Mouse (Mus musculus) thymus, postnatal 0 days (tissue): ENCODE measurements around the gene Rnase13. TPM values are rescaled to one million over a fixed set of nuclear protein-coding genes. Genes with fewer than 3 reads are reported as not detected.
A peak's percentile ranks its signal among the peaks of the same experiment; 100 is the strongest.

Source experiments
- DNase-seq: peaks from one replicate; pipeline ENCODE4 v3.0.0-alpha.2; 2015; ENCODE audit warnings: low spot score
- polyA plus RNA-seq: library from polyadenylated mRNA; unstranded; fragments of >200 nt; fragmentation: Nextera tagmentation; extraction: Ambion mirVana; gene quantifications from 2 replicates; pipeline ENCODE4 v1.2.1, GENCODE M21; 2015

Gene Rnase13
- polyA plus RNA-seq, 1 experiment from 2014 or later, result not detected

DNA sequence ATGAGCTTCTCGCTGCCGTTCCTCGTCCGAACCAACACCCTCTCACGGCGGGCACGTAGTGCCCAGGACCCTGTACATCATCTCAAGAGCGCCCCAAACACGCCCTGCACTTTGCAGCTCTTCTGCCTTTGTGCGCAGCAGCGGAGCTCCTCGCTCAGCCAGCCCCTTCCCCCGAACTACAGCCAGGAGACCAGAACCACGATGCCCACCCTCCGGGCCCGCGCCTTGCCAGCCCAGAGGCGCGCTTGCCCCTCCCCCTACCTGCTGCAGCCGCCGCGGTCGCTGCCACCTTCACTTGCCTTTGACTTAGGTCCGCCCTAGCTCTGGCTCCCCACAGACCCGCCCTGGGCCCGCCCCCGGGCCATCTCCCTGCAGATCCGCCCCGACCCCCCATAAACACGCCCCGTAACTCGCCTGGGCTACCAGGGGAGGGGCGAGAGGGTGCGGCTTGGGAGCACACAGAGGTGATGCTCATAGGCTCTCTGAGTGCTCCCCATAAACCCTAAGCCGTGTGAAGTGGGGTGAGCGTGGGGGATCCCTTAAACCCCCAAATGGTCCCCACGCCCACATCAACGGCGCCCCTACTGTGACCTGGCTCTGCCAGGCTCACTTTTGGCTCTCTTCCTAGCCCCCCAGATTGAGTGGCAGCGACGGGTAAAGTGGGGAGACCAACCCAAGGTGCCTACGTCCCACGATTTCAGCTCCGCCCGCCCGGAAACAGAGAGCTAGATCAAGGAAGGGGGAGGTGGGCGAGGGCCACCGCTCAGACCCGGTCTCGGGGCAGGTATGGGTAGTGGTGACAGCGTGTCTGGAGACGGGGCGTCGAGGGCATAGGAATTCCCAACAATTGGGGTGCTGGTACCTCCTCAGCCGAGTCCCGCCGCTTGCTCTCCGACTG is 9.3 kb downstream of the Rnase13 start:
- peak; percentile 97 for DNase-seq

DNA sequence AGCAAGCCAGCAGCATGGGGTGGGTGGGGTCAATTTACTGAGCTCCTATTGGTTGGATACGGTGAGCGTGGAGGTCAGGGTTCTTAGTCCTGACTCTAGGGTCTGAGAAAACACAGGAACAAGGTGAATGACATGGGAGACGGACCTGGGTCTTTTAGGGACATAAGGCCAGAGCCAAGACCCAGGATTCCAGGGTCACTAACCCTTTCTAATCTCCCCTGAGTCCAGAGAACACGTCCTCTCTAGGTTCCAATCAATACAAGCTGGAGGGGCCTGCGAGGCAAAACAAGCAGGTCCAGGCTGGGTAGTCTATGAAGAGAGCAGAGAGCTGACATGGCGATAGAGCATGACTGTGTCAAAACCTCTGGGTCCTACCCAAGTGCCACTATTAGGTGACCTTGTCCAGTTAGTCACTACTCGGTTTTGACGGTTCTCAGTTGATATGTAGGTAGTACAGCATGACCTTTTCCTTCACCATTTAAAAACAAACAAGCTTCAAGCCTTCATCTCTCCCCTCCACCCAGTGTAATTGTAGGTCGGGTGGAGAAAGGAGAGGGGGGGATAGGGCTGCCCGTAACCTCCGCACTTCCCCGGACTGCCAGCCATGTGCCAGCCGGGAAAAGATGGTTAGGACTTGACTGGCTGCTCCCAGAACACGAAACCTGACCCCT is 10.0 kb downstream of the Rnase13 start:
- no peak for DNase-seq

DNA sequence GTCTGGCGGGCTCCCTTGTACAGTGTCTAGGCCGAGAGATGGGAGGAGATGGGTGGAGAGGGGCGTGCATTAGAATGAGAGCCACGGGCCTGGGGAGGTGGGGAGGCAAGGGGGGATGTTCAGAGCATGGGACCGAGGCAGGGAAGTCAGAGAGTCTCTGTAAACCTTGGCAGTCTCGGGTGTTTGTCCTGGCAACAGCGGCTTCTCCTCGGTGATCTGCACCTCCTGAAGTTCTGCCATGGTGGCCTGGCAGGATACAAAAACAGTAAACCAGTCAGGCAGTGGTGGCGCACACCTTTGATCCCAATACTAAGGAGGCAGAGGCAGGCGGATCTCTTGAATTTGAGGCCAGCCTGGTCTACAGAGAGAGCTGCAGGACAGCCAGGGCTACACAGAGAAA is 11.3 kb downstream of the Rnase13 start:
- no peak for DNase-seq

DNA sequence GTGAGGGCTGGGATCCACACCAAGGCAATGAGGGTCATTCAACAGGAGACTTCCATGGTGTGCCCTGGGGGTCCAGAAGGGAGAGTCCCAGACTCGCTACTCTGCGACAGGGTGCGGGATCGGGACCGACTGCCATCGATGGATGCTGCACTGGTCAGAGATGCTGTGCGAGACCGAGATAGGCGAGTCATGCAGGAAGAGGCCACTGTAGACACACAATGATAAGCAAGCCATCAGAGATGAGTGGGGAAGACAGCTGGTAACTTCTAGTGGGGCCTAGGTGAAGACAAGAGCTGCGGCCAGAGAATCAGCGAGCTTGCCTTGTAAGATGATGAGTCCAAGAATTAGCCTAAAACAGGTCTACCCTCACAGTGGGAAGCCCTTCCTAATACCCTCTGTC is 16.5 kb downstream of the Rnase13 start:
- DNase-seq, result no peak

DNA sequence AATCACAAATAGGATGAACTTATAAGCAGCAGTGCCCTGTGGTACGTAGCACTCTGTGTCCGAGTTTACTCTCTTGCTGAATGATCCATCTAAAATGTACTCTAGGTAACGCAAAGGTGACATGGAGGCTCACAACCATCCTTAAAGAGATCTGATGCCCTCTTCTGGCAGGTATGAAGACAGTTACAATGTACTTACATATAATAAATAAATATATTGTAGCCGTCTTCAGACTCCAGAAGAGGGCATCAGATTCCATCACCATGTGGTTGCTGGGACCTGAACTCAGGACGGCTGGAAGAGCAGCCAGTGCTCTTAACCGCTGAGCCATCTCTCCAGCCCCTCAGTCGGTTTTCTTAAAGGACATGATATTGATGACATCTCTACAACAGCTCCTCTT is 17.9 kb downstream of the Rnase13 start:
- peak; percentile 50 for DNase-seq

DNA sequence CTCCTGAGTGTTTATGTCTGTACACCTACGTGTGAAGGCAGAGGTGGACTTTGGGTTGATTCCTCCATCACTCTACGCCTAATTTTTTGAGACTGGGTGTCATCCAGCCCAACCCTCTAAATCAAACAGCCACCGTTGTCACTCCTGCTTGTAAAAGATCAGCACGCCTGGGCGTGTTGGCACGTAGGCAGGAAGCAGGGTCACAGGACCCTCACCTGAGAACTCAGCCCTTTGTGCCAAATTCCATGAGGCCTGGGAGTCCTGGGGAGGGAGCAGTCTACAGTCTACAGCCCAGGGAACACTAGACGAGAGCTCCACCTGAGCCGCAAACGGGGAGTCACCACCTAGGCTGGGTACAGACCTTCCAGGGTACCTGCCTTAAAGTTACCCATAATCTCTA is 18.8 kb downstream of the Rnase13 start:
- DNase-seq, result no peak

DNA sequence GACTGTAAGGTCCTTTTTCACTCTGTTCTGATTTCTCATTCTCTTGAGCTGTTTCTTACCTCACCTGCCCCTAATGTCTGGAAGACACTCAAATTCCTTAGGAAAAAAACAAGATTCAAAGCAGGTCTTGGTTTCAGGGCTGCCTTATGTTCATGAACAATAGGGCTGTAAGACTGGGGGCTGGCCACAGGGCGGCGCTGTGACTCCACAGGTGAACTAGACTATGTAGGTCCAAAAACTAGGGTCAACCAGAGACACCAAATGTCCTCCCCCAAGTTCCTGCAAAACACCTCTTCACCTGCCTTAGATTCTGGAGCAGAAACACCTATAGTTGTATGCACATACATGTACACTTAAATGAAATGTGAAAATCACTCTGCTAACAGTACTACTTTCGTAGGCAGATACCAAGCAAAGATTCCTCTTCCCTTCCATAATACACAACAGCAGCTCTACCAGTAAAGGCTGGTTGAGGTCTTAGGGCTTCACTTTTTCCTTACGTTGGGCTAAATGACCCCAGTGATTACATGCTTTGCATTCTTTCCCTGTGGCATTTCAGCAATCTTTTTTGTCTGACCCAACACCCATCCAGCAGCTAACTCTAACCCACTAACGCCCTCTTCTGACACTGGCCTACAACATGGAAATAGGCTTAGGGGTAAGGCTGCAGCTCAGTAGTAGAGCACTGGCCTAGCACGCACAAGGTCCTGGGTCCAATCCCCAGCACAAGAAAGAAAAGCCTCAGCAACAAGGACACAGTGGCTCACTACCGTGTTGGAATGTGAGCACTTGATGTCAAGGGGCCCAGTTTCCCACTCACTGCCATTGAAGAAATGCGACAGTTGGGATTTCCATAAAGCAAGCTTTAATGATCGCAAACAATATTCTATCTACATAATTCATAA is 19.5 kb downstream of the Rnase13 start:
- DNase-seq, result peak; percentile 81

DNA sequence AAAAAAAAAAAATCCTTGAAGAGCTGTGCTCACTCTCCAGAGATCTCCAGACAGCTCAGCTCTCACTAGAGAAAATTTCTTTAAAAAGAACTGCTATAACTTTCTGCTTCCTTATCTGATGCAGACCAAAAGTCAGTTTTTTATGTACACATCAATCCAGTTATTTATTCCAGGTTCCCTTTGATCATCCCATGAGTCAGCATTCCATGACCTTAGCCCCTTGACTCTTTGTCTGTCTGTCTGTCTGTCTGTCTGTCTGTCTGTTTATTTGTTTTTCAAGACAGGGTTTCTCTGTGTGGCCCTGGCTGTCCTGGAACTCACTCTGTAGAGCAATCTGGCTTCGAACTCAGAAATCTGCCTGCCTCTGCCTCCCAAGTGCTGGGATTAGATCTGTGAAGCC is 23.2 kb downstream of the Rnase13 start:
- no peak for DNase-seq

DNA sequence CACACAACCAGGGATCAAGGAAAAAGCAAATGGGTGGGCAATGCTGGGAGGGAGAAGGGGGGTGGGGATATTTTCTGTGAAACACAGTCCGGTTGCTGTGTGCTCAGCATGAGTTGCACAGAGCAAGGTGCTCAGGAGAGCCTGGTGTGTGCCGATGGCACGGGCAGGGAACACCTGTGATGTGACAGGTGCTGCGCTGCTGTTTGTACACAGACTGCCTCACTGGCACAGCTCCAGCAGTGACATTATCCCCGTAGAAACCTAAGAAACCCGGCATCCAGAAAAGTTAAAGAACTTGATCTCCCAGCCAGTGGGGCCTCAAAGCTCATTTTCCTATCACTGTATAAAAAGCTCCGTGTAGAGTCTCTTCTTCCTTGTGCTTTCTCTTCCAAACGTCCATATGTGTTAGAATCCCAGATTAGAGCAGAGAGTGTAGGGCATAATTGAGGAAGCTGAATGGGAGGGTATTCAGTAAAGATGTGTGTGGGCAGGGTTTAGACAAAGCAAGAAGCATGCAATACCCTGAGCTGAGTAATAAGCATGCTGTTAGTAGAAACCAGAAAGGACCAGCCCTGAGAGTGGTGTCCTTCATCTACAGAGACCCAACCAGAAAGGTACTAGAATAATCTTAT is 25.9 kb downstream of the Rnase13 start:
- no peak for DNase-seq

DNA sequence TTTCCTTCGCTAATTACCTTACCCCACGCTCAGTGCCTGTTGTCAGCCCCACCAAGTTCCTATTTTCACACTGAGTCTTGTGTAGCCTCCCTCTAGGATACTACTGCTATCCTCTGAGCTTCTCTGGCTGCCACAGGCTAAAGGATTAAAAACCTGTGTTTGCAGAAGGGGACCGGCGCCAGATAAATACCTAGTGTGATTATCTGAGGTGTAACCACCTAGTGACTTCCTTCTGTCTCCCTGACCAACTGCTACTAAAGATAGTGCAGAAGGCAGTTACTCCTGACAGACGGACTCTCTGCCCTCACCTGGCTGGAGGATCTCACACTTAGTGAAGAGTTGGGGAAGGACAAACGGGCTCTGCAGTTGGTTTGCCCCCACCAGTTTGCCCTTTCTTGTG is 26.6 kb downstream of the Rnase13 start:
- DNase-seq, result no peak

DNA sequence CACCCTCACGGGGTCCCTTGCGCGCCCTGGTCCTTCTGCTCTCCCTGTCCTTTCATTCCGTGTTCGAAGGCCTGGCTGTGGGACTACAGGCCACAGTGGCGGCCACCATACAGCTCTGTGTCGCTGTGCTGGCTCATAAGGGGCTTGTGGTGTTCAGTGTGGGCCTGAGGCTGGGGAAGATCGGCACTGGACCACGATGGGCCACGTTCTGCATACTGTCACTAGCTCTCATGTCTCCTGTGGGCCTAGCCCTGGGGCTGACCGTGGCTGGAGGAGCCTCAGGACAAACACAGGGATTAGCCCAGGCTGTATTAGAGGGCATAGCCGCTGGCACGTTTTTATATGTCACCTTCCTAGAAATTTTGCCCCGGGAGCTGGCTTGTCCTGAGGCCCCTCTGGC is 27.5 kb downstream of the Rnase13 start:
- no peak for DNase-seq

DNA sequence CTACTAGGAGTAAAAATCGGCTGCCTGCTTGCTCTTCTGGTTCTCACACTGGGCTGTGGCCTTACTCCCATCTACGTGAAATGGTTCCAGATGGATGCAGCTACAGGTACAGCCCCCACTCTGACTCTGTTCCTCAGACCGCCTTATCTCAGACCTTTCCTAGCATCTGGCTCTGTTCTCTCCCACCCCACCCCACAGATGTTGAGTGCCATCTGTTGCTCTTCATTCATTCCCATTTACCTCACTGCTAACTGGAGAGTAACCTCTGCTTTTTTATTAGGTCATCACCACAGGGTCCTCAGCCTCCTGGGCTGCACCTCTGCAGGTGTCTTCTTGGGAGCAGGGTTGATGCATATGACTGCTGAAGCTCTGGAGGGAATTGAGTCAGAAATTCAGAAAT is 28.8 kb downstream of the Rnase13 start:
- no peak for DNase-seq

DNA sequence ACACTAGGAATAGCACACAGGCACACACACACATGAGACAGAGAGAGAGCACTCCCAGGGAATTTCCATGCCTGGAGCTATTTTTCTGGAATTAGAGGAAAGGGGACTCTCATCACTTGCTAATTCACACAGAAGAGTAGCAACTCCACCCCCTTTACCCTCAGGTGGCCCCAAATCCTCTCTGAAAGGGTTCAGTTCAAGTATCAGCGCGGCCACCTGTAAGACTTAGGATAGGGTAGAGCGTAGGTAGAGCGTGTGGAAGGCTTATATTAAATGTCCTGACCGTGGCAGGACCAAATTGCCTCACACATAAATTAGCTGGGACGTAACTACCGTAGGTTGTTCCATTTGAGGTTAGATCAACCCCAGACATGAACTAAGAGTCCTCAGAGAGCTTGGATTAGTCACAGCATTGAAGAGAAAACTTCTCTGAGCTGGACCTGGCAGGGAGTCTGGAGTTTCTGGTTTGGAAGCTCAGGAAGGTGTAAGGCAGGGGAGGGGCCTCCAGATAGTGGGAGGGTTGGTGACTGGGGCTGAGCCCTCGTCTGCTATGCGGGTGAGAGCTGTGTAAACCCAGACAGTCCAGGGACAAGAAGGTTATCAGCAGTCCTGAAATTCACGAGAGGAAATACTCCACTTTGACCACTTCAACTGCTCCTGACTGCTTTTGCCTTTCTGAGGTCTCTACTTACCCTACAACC is 29.3 kb downstream of the Rnase13 start:
- DNase-seq, result no peak

DNA sequence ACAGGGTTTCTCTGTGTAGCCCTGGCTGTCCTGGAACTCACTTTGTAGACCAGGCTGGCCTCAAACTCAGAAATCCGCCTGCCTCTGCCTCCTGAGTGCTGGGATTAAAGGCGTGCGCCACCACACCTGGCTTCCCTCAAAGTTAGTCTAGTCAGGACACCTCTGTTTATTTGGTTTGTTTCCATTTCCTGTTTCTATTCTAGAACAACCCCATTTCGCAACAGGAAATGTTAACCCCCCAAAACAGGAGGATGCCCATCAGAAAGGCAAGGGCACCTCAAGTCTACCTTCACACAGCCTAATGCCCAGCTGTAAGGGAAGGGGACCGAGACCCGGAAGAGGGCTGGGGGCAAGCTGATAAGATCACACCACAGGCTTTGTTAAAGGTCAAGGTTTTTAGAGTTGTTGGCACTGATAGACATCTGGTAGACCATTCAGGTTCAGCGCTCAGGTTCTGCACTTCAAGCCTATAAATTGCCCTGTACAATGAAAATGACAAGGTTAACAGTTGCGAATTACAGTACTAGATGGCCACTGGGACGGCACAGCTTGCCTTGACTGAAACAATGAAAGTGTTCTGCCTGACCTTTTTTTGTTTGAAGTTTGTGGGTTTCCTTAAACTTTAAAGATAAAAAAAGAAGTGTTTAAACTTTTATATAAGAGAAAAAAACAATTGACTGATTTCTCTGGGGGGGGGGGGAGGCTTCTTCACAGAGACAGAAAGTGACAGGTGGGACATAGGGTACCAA is 30.2 kb downstream of the Rnase13 start, which contains the start of gene Slc39a2:
TSS of gene Slc39a2 (plus strand) at position 699 of the 749 bp plus-strand sequence.
- no peak for DNase-seq

DNA sequence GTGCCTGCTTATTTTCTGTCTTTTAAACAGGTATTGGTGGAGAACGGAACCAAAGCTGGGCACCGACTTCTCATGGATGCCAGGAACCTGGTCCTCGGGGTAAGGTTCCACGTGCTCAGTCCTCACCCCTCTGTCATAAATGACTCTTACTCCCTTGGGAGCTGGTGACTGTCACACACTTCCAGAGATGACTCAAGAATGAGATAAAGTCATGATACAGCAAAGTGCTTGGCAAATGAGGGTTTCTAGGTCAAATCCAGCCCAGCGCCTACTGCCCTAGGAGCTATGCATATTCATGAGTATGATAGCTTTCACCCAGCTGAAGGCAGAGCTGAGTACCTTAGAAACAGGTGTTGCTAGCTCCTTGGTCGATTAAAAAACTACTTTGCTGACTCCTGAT is 32.7 kb downstream of the Rnase13 start:
- no peak for DNase-seq

DNA sequence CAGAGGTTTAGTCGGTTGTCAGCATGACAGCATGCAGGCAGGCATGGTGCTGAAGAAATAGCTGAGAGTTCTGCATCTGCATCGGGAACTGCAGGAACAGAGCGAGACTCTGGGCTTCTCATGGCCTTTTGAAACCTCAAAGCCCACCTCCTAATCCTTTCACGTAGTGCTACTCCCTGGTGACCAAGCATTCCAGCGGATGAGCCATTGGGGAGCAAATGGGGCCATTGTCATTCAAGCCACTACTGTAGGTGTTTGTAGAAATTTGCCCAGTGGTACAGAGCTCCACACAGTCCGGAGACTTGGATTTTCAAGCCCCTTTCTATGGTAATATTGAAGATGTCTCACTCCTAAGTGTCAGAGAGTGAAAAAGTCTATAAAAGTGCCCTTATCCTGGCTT is 36.5 kb downstream of the Rnase13 start:
- DNase-seq, result no peak

DNA sequence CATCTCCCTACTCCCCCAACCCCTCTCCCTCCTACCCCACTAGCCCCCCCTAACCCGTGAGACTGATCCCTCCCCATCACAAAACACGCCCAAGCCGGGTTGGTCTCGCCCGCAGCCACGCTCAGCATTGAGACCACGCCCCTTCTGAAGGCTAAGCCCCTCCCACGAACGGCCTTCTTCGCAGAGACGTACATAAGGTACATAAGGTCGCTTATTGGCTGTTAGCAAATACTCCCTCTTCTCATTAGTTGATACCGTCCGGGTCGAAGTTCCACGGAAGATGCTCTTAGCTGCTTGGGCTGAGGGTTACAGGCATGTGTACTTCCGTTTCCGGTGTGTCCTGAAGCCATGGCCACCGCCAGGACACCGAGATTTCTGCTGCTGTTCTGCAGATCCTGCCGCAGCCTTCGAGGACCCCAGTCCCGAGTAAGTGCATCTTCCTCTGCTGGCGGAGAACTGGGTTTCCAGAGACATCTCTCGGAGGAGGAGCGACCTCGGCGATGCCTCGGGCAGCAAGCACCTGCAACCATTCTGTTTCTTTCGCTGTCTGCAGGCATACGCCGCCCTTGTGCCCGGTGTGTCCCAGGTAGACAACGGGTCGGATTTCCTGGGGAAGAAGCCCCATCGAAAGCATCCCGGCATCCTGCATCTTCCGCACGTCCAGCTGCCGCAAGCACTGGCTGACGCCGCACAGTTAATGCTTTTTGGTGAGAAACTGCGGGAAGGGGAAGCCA is 37.8 kb downstream of the Rnase13 start, which contains the start of gene Mettl17:
TSS of gene Mettl17 (plus strand) at position 245 of the 734 bp plus-strand sequence.
- DNase-seq, result peak; percentile 98

DNA sequence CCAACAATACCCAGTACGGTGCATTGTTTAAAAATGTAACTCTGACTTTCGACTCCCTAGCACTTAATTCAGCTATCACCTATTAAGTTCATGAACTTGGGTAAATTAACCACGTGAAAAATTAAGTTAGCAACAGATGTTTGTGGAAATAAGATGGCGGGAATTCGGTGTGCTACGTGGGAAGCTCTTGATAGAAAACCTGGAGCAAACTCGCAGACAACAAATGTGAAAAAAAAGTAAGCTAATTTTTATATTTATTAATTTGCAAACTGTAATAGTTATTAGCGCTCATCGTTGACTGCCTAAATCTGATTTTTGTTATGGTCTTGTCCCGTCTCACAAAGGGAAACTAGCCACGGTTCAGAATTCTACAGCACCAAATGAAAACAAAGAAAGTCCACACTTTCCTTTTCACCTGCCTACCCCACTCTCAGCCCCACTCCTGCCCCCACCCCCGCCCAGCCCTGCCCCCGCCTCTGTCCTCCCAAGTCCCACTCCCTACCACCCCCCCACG is 38.5 kb downstream of the Rnase13 start:
- no peak for DNase-seq

DNA sequence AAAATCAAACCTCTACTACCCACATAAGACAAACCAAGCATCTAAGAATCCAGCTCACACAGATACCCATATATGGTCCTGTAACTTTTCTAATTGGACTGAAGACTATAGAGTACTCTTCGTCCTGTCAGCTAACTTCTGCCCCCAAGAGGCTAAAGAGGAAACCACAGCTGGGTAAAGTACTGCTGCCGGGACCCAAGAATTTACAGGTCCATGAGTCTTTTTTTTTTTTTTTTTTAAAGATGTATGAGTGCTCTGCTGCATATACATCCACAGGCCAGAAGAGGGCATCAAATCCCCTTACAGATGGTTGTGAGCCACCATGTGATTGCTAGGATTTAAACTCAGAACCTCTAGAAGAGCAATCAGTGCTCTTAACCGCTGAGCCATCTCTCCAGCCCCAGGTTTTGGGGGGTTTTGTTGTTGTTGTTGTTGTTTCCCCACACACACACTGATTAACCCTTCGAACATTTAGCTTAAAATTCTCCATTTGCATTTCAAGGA is 39.0 kb downstream of the Rnase13 start:
- peak; percentile 86 for DNase-seq
